Mouse (Mus musculus) ES-E14 (cell line): ENCODE data around the gene Pou2af1. TPM values are rescaled to one million over a fixed set of nuclear protein-coding genes. Genes with fewer than 3 reads are reported as not detected.

Experiments
- DNase-seq: peaks from one replicate; pipeline ENCODE4 v3.0.0-alpha.2; 2013; ENCODE audit warnings: low read depth, low spot score
- H3K27ac ChIP-seq: 2 replicates; pipeline ENCODE4 v1.5.1; 2012; ENCODE audit warnings: low read depth, mild to moderate bottlenecking, low read length, moderate library complexity, mixed read lengths; ENCODE audit not compliant: poor library complexity, insufficient read depth, severe bottlenecking
- H3K36me3 ChIP-seq: 2 replicates; pipeline ENCODE4 v1.6.1; 2012; ENCODE audit warnings: mild to moderate bottlenecking, low read length, moderate library complexity, mixed read lengths; ENCODE audit not compliant: control insufficient read depth, poor library complexity, insufficient read depth, severe bottlenecking
- H3K4me1 ChIP-seq, 2 experiments: fragments of 150-350 bp in 1 of 2; sonication (generic) in 1 of 2; 2 replicates each; pipeline ENCODE4 v1.6.1; 2012; ENCODE audit warnings: low read length in 2 of 2, mild to moderate bottlenecking in 1 of 2, mixed read lengths in 1 of 2; ENCODE audit not compliant: control insufficient read depth in 2 of 2, insufficient read depth in 2 of 2, poor library complexity in 1 of 2
- H3K4me3 ChIP-seq, 2 experiments: fragments of 150-350 bp in 1 of 2; sonication (generic) in 1 of 2; 2 replicates each; pipeline ENCODE4 v1.5.1; 2012; ENCODE audit warnings: low read length in 2 of 2, low read depth in 1 of 2, mild to moderate bottlenecking in 1 of 2, mixed read lengths in 1 of 2; ENCODE audit not compliant: insufficient read depth in 1 of 2, poor library complexity in 1 of 2, severe bottlenecking in 1 of 2
- H3K9ac ChIP-seq: 2 replicates; pipeline ENCODE4 v1.6.1; 2012; ENCODE audit warnings: low read depth, mild to moderate bottlenecking, low read length, mixed read lengths; ENCODE audit not compliant: poor library complexity, insufficient read depth, severe bottlenecking
- H3K9me3 ChIP-seq: fragments of 150-350 bp; sonication (generic); 2 replicates; pipeline ENCODE4 v1.6.1; 2012; ENCODE audit warnings: low read depth, mild to moderate bottlenecking, low read length; ENCODE audit not compliant: control insufficient read depth, insufficient read depth
- CHD2 ChIP-seq: IDR thresholded peaks from 2 replicates; pipeline ENCODE4 v1.6.1; 2014; ENCODE audit warnings: mild to moderate bottlenecking, low read depth, low read length, inconsistent platforms
- HCFC1 ChIP-seq: IDR thresholded peaks from 2 replicates; pipeline ENCODE4 v1.6.1; 2012; ENCODE audit warnings: low read length, inconsistent platforms, borderline replicate concordance; ENCODE audit not compliant: insufficient read depth
- MAFK ChIP-seq: IDR thresholded peaks from 2 replicates; pipeline ENCODE4 v1.6.1; 2014; ENCODE audit warnings: mild to moderate bottlenecking, low read depth, low read length, inconsistent platforms; ENCODE audit not compliant: insufficient read depth
- ZC3H11A ChIP-seq: IDR thresholded peaks from 2 replicates; pipeline ENCODE4 v1.6.1; 2012; ENCODE audit warnings: low read depth, mild to moderate bottlenecking, inconsistent platforms, low read length, borderline replicate concordance
- ZNF384 ChIP-seq: IDR thresholded peaks from 2 replicates; pipeline ENCODE4 v1.6.1; 2012; ENCODE audit warnings: low read depth, low read length, inconsistent platforms
- in situ Hi-C, 2 experiments: fragments of 600-800 bp; cut with MboI; formaldehyde crosslinking; loops; one replicate each; pipeline ENCODE4 v1.15.1; 2025; ENCODE audit warnings: low sequenced_read_pairs in 2 of 2, inconsistent platforms in 1 of 2; ENCODE audit not compliant: unreplicated experiment in 2 of 2
- total RNA-seq: library from RNA; depleted of rRNA; stranded (reverse); fragments of 300-350 nt; gene quantifications from 2 replicates; pipeline ENCODE4 v1.2.3, GENCODE M21; 2012

The Pou2af1 gene
- total RNA-seq, 1 experiment, result 0.49 TPM

DNA sequence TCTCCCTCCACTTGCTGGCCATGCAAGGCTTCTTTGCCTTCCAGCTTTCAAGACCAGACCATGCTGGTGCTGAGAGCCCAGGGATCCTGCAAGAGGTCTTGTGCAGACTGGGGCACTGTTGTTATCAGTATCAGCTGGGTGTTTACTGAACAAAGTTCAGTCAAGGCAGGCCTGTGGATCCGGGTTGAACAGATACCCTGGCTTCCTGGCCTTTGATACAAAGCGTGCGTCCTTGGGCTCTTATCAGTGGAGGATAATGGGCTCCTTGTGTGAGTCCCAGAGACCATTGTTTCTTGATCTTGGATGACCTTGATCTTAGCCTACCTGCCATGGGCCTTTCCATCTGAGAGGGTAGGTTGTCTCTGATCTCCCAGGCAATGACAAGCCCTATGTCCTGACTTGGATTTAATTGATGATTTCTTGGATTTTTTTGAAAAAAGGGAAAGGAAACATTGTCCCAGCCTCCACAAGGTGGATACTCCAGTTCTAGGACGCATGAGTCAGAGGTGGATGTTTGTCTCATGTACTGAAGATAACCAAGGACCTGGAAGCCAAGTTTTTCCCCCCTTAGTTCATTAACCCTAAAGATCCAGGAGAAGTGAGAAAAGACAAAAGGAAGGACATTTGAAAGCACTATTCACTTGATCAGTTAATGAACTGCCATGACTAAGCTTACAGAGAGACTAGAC is 17.3 kb downstream of the Pou2af1 start:
- Histone ChIP-seq H3K27ac (no peak overlapping the region), H3K4me1 (no peaks in the 10 kb centered on the region), H3K4me3 (no peak overlapping the region), H3K9me3 (no peaks in the 10 kb centered on the region), H3K9ac (no peak overlapping the region), H3K36me3 (no peaks in the 10 kb centered on the region)
- DNase-seq, result no peak
- TF ChIP-seq MAFK (no peak), ZC3H11A (no peak), CHD2 (no peak), ZNF384 (no peak), HCFC1 (no peak)
- in situ Hi-C loops, result no loop called here

DNA sequence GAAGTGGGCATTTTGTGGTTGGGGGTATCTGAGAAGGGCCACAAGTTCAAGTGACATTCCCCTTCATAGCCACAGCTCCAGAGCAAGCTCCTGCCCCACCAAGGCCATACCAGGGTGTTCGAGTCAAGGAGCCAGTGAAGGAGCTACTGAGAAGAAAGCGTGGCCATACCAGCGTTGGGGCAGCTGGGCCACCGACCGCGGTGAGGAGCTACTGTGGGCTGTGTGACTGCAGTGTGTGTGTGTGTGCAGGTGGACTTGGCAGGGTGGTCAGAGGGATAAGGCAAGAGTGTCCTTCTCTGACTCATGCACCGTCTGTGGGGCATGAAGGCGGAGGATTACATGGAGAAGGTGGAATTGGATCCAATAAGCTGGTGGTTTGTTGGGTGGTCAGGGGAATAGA is 18.7 kb downstream of the Pou2af1 start:
- Histone ChIP-seq H3K4me3 (no peak overlapping the region), H3K4me1 (no peaks in the 10 kb centered on the region), H3K9ac (no peak overlapping the region), H3K9me3 (no peaks in the 10 kb centered on the region), H3K27ac (no peak overlapping the region), H3K36me3 (no peaks in the 10 kb centered on the region)
- no peak for DNase-seq
- in situ Hi-C loops, result no loop called here
- no peak for TF ChIP-seq CHD2
- TF ChIP-seq MAFK, result no peak
- TF ChIP-seq ZNF384, result no peak
- TF ChIP-seq ZC3H11A, result no peak
- TF ChIP-seq HCFC1, result no peak

DNA sequence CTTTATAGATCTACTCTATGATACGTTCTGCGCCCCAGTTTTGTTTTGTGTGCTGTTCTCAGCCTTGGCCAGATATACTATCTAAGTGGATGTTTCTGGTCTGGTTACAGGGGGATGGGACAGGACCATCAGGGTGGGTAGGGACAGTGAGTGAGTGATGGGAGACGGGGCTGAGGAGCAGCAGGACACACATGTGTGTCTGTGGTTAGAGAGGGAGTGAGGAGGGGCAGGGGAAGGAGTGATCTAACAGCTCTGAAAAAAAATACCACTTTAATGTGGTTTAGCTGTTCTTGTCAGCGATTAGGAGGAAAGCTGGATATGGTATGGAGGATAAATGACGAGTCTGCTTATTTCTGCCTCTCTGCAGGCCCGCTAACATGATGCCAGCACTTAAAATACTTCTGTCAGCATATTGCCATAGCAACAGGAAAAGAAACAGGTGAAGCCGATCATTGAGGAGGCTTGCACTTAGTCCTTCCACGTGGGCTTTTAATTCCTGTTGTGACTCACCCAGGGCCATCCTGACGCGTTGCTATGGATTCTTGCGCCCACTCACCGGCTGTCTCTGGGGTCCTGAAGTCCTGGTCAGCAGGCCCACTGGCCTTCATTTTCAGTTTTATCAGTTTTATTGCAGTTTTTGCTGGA is 25.4 kb downstream of the Pou2af1 start:
- DNase-seq, result no peak
- Histone ChIP-seq H3K27ac (no peak overlapping the region), H3K9me3 (no peaks in the 10 kb centered on the region), H3K4me1 (no peaks in the 10 kb centered on the region), H3K9ac (no peak overlapping the region), H3K36me3 (no peaks in the 10 kb centered on the region), H3K4me3 (no peak overlapping the region)
- in situ Hi-C loops, result no loop called here
- TF ChIP-seq MAFK (0 out of 2 replicates have a peak, but pooled peaks have one; percentile 36), CHD2 (no peak)

DNA sequence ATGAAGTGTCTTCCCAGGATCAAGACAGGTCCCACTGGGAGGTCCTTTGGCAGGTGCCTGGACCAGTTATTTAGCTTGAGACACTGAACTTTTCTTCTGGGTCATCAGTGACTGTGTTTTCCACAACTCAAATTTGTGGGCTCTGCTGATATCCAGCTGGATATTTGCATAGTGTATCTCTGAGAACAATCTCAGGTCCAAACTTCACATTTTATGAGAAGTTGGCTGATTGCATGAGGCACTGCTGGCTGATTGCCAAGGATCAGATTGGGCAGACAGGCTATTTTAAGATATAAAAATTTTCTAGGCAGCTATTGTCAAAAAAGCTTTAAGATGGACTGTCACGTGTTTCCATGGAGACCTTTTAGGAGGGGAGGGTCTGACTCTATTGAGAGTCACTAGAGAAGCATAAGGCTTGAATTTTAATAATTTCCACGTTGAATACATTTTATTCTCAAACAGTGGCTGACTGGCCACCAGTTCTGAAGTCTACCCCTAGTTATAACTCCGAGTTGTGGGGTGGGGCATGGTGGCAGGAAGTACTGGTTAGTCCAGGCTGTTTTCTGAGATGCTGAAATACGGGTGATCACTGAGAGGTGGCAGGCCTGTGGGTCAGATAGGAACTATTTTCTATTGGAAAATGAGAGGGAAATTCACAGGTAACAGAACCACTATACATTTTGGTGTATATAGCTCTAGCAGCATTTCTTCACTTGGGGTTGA is 43.4 kb downstream of the Pou2af1 start:
- in situ Hi-C loops, result no loop called here
- H3K36me3 ChIP-seq, result no peaks in the 10 kb centered on the region
- no peak for TF ChIP-seq ZNF384
- TF ChIP-seq ZC3H11A, result no peak
- TF ChIP-seq CHD2, result no peak
- no peak for TF ChIP-seq HCFC1
- no peak for TF ChIP-seq MAFK
- no peak overlapping the region for H3K9ac ChIP-seq
- no peaks in the 10 kb centered on the region for H3K9me3 ChIP-seq
- no peak overlapping the region for H3K27ac ChIP-seq
- no peak for DNase-seq
- no peaks in the 10 kb centered on the region for H3K4me1 ChIP-seq
- no peak overlapping the region for H3K4me3 ChIP-seq
